Mouse (Mus musculus): ENCODE data around the gene T.
A peak's percentile ranks its signal among the peaks of the same experiment; 100 is the strongest.
"Not testable (repeated sequence)": the region's sequence is repeated elsewhere in the genome, so short reads cannot be mapped to it uniquely, and the experiment has no call there.

The T gene

DNA sequence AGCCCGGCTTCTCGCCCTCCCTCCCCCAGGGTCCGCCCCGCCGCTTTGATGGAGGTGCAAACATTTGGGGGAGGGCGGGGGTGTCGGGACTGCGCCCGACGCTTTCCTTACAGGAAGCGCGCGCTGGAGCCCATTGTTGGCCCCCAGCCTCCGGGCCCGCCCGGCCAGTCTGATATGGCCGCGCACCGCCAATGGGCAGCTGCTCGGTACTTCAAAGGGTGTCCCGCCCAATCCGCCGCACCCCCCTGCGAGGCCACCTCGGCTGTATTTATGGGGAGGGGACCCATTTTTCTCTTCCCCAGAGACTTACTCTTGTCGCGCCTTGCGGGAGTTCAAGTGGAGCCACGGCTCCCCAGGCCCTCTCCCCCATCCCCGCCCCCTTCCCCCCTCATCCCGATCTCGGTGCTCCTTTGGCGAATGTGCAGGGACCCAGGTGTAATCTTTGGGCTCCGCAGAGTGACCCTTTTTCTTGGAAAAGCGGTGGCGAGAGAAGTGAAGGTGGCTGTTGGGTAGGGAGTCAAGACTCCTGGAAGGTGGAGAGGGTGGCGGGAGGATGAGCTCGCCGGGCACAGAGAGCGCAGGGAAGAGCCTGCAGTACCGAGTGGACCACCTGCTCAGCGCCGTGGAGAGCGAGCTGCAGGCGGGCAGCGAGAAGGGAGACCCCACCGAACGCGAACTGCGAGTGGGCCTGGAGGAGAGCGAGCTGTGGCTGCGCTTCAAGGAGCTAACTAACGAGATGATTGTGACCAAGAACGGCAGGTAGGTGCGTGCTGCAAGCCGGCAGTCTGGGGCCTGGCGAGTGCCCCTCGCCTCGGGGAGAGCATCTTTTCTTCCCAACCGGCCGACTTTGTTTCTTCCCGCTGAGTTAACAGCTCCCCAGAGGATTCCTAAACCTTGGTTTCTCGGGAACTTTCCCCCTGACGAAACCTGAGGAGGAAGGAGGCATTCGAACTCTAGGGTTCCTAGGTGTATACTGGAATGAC is at the start of gene T:
T (plus strand) TSS at position 446 of the 983 bp plus-strand sequence.
- DNase-seq: no peak

DNA sequence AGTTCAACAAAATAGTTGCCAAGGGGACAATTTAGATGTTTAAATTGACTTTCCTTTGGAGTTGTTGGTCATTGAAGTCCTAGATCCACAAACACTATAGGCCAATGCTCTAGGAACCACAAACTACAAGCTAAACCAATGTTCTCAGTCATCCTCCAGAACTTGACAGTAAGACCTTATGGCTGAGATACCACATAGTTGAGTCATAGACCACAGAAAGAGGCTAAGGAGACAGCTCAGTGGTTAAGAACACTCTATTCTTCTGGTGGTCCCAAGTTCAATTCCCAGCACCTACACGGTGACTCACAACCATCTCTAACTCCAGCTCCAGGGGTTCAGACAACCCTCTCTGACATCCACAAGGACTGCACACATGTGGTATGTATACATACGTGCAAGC is 48.8 kb upstream of the T start:
- no peak for DNase-seq

DNA sequence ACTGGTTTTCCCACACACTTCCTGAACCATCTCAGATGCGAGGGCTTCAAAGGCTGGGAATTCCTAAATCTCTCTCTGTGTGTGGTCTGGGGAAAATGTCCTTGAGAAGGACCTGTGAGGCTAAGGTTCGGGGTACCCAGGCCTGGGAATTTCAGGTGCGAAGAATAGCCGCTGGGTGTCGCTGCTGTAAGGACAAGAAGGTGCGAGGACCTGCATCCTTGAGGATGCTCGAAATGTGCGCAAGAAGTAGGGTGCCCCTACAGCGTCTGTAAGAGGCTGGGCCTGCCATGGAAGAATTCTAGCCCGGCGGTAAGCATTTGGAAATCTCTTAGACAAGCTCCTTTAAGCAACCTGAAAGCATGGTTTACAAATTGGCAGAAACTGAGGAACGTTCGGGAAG is 45.8 kb upstream of the T start:
- peak; percentile 78 for DNase-seq

DNA sequence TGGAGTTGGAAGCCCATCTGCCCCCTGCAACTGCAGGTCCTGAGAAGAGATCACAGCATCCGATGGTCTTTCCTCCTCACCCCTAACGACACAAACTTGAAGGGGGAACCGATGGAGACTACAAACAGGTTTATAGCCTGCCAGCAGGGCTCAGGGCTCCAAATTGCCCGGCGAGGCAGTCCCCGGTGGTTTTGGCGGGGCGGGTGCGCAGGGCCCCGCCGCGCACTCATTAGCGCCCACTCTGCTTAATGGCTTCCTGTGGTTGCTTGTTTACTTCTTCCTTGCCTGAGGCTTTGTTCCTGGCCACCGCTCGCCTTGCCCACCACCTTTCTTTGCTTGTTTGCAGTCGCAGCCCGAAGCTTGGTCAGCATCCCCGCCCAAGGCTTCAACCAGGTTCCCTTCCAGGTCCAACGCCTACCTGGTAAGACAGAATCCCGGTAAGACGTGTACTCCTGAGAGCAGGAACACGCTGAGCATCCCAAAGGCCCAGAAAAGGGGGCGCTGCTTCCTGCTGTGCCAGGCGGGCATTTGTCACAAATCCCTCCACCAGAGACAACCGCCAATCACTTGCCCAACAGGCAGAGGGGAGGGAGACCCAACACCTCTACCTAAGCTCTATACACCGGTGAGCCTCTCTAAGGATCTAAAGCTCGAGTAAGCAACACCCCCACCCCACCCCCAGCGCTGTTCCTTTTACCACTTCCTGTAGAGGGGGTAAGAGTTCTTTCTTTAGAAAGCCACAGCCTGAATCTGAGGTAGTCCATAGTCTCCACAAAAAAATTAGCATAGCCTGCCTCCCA is 45.0 kb upstream of the T start:
- no peak for DNase-seq

DNA sequence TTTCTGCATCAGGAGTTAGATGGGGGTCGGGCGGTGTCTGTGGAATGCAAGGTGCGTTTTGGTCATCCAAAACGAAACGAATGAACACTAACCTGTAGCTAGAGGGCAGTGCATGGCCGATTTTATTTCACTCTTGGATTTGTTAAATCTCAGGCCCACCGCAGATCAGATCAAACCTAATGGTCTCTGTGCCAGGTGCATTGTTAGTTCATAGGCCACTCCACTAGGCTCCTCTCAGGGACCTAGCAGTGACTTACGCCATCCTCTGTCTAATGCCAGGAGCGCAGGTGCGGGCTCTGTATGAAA is 44.5 kb upstream of the T start:
- DNase-seq: no peak

DNA sequence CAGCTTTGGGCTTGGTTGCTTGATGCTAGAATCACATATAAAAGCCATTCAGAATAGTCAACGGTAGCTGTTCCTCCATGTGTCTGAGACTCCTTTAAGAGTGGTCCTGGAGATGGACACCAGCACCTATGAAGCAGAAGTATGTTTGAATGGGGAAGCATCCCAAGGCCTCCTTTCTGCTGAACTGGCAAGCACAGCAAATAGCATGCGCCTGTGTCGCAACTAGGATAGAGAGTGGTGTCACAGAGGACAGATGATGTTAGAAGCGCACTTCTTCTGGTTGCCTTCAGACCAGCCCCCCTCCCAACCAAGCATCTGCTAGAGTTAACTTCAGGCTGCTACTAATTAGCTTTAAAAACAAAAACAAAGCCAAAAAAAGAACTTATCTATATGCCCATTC is 43.7 kb upstream of the T start:
- DNase-seq: no peak

DNA sequence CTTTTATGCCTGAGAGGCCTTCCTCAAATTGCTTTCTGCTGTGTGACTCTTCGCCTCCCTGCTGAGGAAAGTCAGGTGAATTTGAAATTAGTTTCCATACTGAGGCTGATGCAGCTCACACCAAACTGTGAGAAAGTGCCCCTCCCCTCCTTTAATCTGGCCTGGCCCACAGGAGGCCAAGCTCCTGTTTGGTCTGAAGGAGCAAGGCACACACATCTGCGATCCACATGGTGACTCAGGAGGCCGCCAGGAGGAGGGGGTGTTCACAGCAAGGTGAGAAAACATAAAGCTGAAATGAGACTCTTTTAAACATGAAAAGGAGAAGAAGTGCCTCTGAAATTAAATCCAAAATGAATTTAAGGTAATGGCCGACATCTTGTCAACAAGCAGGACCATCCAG is 37.9 kb upstream of the T start:
- peak; percentile 70 for DNase-seq

DNA sequence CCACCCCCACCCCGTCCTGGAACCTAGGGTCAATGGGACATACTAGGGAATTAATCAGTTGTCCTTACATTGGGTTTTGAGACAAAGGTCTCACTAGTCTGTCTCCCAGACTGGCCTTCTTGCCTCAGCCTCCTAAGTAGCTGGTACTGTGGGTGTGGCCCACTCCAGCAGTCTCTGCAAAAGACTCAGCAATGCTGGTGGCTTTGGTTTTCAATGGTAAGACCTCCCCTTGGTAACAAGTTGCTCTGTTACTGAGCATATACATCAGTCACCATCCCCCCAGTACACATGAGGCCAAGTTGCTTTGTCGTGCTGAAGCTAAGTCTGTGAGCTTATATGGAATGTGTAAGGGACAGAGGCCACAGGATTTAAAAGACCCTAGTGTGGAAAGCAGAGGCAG is 36.3 kb upstream of the T start:
- DNase-seq: no peak

DNA sequence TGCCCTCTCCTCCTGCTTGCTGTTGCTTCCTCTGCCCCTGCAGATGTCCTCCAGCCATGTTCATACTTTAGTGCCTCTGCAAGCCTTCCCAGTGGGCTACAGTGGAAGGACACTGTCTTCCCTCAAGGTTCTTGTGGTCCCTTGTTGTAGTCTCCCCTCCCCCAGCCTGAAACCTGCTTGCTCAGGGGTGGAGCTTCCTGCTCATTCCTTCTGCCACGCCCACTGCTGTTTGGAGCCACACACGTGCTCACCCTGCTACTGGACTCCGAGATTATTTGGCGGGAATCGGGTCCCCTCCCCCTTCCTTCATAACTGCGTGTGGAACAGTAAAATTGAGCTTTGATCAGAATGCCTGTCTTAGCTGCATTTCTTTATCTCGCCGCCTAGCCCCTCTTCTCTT is 30.3 kb upstream of the T start:
- DNase-seq: not testable (repeated sequence)

DNA sequence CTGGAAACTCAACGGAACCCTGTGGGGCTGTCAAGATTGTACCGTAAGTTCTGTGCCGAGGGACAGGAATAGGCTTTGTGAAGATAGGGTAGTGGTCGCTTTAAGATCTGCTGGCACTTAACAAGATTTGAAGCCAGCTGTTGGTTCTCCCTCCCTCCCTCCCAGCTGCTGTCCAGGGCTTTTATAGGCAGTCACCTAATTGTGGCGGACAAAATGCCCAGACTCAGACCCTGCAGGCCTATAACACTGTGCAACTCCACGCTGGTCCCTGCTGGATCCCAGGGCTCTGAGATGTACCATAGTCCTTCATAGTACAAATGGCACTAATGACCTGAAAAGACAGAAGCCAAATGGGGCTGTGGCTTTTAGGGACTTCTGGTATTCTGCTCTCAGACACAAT is 27.9 kb upstream of the T start:
- peak; percentile 43 for DNase-seq

DNA sequence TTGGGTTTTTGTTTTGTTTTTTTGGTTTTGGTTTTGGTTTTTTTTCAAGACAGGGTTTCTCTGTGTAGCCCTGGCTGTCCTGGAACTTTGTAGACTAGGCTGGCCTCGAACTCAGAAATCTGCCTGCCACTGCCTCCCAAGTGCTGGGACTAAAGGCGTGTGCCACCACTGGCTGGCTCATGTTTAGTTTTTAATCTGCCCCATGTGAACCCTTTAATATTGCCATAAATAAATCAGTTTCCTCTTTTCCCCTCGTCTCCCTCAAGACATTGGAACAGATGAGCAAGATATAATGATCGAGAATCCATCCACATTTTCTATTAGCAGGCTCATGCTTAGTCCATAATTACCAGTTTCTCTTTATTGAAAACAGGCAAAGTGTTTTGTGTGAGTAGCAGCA is 26.2 kb upstream of the T start:
- DNase-seq: not testable (repeated sequence)

DNA sequence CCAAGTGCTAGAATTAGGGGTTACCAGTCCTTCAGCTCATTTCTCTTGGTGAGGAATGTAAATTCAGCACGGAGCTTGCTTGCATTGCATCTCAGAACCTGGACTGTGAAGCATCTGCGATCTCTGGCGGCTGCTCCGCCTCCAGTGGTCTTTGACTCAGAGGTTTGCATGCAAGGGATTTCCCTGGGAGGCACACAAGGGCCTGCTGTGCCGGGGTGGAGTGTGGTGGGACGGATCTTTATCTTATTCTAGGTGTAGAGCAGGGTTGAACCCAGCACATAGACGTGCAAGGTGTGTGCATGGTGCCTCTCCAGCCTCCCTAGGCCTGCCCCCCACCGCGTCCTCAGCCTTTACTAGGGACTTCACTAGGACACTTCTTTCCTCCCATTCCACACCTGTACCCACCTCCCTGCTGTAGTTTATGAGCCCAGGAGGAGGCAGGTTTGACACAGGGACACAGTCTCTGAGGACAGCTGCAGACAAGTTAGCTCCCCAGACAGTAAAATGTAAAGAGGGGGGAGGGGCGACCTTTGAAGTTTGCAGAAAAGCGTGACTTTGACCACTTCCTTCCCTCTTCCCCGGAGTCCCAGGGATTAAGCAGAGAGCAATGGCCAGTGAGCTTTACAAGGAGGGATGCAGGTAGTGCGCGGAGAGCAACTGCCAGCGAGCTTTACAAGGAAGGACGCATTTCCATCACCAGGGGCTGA is 25.5 kb upstream of the T start:
- no peak for DNase-seq

DNA sequence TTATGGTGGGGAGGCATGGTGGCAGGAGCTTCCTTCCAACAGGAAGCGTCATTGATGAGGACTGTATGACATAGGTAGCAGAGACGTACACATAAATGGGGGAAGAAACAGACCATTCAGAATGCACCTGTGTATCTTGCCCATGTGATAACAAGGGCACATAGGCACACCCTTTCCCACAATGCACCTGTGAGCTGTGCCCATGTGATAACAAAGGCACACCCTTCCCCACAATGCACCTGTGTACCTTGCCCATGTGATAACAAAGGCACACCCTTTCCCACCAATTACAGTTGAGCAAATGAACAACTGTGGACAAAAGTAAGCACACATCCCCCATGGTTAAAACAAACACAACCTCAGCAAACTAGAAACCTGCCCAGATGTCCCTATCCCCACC is 23.9 kb upstream of the T start:
- DNase-seq: no peak

DNA sequence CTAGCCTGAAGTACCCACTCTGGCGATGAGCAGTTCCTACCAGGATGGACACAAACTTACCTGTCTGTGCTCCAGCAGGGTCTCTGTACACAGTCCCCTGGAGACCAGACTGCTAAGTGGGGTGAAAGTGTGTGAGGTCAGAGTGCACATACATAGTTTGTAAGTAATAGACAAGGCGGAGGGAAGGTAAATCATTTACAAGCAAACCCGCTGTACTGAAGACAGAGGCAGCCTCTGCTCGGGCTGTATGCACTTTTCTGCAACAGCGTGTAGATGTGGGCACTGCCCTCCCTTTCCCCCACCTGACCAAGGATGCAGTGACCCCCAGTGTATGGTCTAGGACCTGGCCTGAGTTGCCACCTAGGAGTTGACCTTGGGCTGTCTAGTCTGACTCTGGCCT is 20.6 kb upstream of the T start:
- no peak for DNase-seq

DNA sequence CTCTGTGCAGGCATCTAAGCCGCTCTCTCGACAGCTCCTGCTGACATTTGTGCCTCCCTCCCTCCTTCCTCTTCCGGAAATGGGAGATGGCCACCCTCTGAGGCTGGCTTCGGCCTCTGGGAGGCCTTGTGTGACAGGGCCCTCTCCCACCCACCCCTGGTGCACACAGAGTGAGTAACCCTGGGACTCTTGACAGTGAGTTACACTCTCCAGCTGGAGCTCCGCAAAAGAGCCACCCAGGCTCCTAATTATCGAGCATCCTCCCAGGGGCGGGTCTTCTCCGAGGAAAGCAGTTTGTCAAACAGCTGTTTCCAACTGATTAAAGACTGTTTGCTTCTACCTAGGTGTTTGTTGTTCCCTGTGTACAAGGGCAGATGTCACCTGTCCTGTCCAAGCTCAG is 18.7 kb upstream of the T start:
- DNase-seq: peak; percentile 42

DNA sequence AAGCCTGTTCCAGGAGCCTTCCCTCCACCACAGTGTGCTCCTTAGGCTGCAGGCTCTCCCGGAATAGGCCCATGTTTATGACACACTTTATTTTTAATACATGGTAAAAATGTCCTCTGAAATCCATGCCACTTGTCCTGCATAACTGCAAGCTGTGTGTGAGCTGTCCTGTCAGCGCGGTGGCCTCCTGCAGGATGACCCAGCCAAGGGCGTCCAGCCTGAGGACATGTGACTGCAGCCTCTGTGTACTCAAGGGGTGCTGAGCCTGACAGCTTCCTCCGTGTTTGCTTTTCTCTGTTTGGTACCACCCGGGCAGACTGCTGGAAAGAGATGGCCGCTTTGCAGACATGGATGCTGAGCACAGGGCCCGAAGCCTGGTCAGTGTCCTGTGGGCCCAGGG is 17.4 kb upstream of the T start:
- no peak for DNase-seq

DNA sequence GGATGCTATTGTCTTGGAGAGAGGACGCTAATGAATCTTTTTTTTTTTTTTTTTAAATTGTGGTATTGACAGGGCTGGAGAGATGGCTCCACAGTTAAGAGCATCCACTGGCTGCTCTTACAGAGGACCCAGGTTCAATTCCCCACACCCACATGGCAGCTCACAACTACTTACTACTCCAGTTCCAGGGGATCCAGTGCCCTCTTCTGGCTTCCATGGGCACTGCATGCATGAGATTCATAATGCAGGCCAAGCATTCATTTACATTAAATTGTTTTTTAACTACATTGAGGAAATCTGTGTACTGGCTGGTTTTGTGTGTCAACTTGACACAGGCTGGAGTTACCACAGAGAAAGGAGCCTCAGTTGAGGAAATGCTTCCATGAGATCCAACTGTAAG is 13.5 kb upstream of the T start:
- DNase-seq: no peak

DNA sequence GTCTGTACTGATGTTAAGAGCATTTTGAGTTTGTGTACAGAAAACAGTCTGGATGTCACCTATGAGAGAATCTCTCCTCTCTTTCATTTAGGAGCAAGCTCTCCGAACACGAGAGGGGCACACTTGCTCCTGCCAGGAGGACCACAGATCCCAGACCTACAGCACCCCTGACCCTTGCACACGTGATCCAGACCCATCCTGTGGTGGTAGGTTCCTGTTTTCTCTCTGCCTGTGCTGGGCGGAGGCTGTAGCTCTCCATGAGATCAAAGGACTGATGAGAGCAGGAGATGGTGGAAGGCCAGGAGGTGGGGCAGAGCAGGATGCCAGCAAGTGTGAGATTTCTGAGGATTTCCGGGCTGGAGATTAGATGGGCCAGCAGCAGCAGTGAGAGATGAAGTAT is 12.7 kb upstream of the T start:
- no peak for DNase-seq

DNA sequence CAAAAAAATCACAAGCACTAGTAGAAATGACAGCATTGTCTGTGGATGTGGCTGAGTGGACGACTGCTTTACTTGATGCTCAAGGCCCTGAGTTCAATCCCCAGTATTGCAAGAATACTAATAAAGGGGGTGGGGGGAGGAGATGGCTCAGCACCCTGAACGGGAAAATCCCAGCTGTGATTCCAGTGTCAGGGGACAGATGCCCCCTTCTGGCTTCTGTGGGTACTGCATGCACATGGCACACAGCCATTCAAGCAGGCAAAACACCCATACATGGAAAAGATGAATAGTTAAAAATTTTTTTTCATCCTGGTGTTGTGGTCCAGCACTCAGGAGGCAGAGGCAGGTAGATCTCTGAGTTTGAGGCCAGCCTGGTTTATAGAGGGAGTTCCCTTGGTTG is 10.9 kb upstream of the T start:
- DNase-seq: no peak

DNA sequence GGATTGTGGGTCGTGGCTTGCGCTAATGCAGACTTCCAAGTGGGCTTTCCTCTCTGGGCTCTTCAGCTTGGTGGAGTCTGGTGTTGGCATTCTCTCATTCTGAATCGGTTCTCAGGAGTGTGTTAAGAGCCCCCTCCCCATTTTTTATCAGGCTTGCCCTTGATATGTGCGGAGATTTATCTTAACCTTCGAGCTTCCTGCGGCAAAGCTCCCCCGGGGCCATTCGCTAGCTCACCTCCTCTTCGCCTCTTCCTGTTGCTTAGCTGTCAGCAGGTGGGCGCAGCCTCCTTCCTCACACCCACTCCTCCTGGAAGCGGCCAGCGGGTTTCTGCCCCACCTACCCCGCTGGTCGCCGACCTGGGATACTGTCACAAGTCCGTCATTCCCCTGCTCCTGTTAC is 4.8 kb upstream of the T start:
- no peak for DNase-seq

DNA sequence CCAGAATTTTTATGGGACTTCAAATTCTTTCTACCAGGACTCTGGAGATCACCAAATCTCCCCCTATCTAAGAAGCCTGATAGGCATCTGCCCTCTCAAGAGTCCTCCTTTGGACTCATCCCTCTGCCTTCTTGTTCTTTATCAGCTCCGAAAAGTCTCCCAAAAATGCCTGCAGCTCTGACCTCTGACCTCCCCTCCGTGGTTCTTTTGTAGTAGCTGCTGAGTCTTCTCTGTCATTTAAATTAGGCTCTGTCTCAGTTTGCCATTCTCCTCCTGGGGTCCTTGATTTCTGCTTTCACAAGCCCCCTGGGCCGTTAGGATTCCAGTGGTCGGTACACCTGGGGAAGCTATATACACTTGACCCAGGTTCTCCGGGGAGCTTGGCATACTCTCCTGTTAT is 4.3 kb upstream of the T start:
- no peak for DNase-seq

DNA sequence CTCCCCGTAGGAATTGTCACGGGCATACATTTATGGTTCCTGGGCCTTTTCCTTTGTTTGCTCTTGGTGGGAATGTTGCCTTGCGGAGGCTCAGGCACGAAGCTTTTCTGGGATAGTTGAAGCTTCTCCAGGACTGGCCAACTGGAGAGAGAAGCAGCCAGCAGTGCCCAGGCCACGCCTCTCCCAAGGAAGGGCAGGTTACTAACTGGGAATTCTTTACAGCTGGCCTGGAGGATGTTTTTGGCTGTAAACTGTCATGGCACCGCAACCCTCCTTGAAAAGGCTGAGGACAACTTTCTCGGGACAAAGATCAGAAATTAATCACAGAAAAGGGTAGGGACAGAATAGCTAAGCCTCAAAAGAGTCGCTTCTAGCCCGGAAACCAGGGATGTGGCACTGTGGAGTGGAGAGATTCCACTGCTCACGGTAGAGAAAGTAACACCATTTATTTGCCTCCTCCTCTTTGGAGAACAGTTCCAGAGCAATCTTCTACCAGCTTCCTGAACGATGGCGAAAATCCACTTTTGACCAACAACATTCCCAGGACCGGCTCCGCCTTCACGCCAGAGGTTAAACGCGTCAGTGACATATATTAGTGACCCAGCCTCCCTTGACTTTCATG is 1.9 kb upstream of the T start:
- no peak for DNase-seq

All from embryo, embryonic 11 days (tissue).